Mouse (Mus musculus) liver, embryonic 11.5 days (tissue): ENCODE results near the gene Fkbp15. TPM values are rescaled to one million over a fixed set of nuclear protein-coding genes. Genes with fewer than 3 reads are reported as not detected.

Source experiments
- ATAC-seq: fragments of 200-750 bp; cut with Nextera tagmentation; replicated peaks from 2 replicates; pipeline ENCODE4 v1.8.0; 2017; ENCODE audit warnings: moderate number of reproducible peaks, mild to moderate bottlenecking, moderate TSS enrichment, moderate library complexity; ENCODE audit not compliant: low FRiP score
- DNase-seq: peaks from one replicate; pipeline ENCODE4 v3.0.0-alpha.2; 2017; ENCODE audit warnings: low spot score
- H3K27ac ChIP-seq: fragments of 300-500 bp; sonication (generic); 2 replicates; pipeline ENCODE4 v1.5.1; 2014; ENCODE audit warnings: mild to moderate bottlenecking, low read depth, low read length, control low read depth
- H3K27me3 ChIP-seq: fragments of 300-500 bp; sonication (generic); replicated peaks from 2 replicates; pipeline ENCODE4 v1.6.1; 2014; ENCODE audit warnings: low read length, mixed read lengths; ENCODE audit not compliant: control insufficient read depth, insufficient read depth
- H3K36me3 ChIP-seq: fragments of 300-500 bp; sonication (generic); 2 replicates; pipeline ENCODE4 v1.6.1; 2014; ENCODE audit warnings: mild to moderate bottlenecking, low read length, moderate library complexity, mixed read lengths; ENCODE audit not compliant: control insufficient read depth, insufficient read depth
- H3K4me1 ChIP-seq: fragments of 300-500 bp; sonication (generic); replicated peaks from 2 replicates; pipeline ENCODE4 v1.6.1; 2014; ENCODE audit warnings: low read length, mixed read lengths; ENCODE audit not compliant: control insufficient read depth, insufficient read depth
- H3K4me2 ChIP-seq: fragments of 300-500 bp; sonication (generic); 2 replicates; pipeline ENCODE4 v1.6.1; 2014; ENCODE audit warnings: mild to moderate bottlenecking, control low read depth, moderate library complexity
- H3K4me3 ChIP-seq: fragments of 300-500 bp; sonication (generic); 2 replicates; pipeline ENCODE4 v1.5.1; 2014; ENCODE audit warnings: low read depth, low read length, control low read depth
- H3K9ac ChIP-seq: fragments of 300-500 bp; sonication (generic); 2 replicates; pipeline ENCODE4 v1.6.1; 2014; ENCODE audit warnings: low read depth, low read length, control low read depth
- H3K9me3 ChIP-seq: fragments of 300-500 bp; sonication (generic); 2 replicates; pipeline ENCODE4 v1.6.1; 2016; ENCODE audit warnings: low read length, inconsistent platforms, mixed read lengths; ENCODE audit not compliant: control insufficient read depth
- WGBS: fragments of 180-500 bp; shearing (Covaris S2); extraction: QIAGEN DNeasy Blood & Tissue Kit; methylation state at CpG from one replicate; pipeline ENCODE4 v1.1.7; 2014; 5-methylcytosine and 5-hydroxymethylcytosine counted together
- polyA plus RNA-seq: library from polyadenylated mRNA; unstranded; fragments of >200 nt; fragmentation: Nextera tagmentation; extraction: Ambion mirVana; gene quantifications from 2 replicates; pipeline ENCODE4 v1.2.1, GENCODE M21; 2014

Gene Fkbp15
- polyA plus RNA-seq, 1 experiment from 2014 or later, result 29.9 TPM

DNA sequence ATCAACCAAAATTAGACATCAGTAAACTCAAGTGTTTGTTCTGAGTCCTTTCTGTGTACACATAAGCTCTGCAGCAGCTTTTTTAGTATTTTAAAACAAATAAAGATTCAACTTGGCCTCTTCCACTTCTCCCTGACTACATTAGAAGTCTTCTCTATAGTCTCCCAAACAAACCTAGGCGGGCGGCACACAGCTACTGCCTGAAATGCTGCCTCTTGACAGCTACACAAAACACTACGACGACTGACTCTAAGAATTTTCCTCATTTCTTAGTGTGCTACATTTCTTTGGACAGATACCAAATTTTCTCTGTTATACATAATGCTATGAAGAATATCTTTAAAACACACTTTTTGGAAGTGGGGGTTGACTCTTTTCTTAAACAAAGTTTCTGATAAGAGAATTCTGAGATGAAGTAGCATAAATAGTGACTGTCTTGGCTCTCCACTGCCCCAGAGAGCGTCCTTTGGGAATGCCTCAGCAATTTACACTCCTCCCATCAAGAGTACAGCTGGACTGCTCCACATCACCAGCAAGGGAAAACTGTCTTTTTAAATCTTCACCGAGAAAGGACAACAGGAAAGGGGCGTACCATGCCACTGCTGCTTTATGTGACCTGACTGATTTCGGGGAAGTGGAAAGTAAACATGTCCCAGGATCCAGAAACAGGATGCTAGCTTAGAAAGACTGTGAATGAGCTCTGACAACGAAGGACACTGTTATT, 12.6 kb downstream of the Fkbp15 start:
- H3K4me2 ChIP-seq, result no peak overlapping the region; the same call in 1 of the 2 replicates
- H3K9ac ChIP-seq, result no peak overlapping the region
- no peak for DNase-seq
- H3K27ac ChIP-seq, result peak overlapping the region; percentile 36; the same call in 1 of the 2 replicates
- H3K27me3 ChIP-seq, result no peaks in the 10 kb centered on the region
- 64% methylated on average over 9 of the region's 9 CpGs for WGBS
- H3K4me3 ChIP-seq, result no peak overlapping the region
- ATAC-seq, result peak; percentile 47
- H3K9me3 ChIP-seq, result no peaks in the 10 kb centered on the region
- H3K4me1 ChIP-seq, result peaks cover 3% of the 10 kb centered on the region; the same call in 1 of the 2 replicates
- peaks cover 22% of the 10 kb centered on the region for H3K36me3 ChIP-seq

DNA sequence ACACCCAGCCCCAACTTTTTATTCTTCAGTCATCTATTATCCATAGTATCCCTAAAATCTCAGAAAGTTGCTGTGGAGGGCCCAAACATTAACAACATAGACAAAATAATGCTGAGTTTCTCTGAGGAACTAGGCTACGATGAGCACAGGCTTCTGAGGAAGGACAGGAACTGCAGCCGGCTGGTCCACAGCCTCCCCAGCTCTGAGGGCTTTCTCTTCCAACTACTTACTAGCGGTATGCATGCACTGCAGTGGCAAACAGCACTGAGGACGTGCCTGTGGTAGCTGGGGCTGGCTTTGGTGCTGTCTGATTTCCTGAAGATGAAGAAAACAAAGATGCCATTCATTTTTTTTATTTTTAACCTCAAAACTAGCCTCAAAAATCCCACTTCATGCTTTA, 14.5 kb downstream of the Fkbp15 start:
- H3K4me3 ChIP-seq, result no peak overlapping the region
- H3K36me3 ChIP-seq, result peaks cover 11% of the 10 kb centered on the region
- H3K4me1 ChIP-seq, result peaks cover 3% of the 10 kb centered on the region; the same call in 1 of the 2 replicates
- no peak for DNase-seq
- no peak overlapping the region for H3K9ac ChIP-seq
- no peak for ATAC-seq
- 87% methylated on average over 4 of the region's 4 CpGs for WGBS
- no peaks in the 10 kb centered on the region for H3K9me3 ChIP-seq
- no peak overlapping the region for H3K4me2 ChIP-seq
- no peaks in the 10 kb centered on the region for H3K27me3 ChIP-seq
- H3K27ac ChIP-seq, result no peak overlapping the region

DNA sequence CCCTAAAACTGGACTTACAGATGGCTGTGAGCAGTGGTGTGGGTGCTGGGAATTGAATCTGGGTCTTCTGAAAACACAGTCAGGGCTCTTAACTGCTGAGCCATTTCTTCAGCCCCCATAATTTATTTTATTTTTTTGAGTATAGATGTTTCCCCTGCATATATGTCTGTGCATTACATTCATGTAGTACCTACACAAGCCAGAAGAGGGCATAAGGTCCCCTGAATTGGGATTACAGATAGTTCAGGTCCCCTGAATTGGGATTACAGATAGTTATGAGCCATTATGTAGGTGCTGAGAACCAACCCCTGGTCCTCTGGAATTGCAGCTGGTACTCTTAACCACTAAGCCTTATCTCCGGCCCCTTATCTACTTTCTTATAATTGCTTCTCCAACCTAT, 16.3 kb downstream of the Fkbp15 start:
- 73% methylated on average over 1 of the region's 1 CpGs for WGBS
- Histone ChIP-seq H3K4me3 (no peak overlapping the region), H3K9me3 (no peaks in the 10 kb centered on the region), H3K36me3 (peaks cover 11% of the 10 kb centered on the region), H3K4me2 (no peak overlapping the region), H3K27ac (no peak overlapping the region), H3K4me1 (peaks cover 2% of the 10 kb centered on the region; the same call in 1 of the 2 replicates), H3K27me3 (no peaks in the 10 kb centered on the region), H3K9ac (no peak overlapping the region)
- ATAC-seq (no peak), DNase-seq (no peak)

DNA sequence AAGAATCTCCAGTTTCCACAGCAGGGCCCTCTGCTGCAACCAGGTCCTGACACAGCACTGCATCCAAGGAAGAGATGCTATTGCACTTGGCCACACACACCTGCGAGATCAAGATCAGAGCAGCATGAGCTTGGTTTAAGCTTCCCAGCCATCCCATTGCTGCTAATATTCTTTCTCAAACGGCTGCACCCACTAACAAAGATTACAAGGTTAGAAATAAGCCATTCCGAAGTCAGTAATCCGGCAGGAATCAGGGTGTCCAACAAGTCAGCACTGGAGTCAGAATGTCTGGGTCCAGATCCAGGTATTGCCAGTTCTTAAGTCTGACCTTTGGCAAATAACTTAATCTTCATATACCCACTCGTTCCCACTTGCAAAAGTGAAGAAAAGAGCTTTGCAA, 21.8 kb downstream of the Fkbp15 start:
- no peaks in the 10 kb centered on the region for H3K9me3 ChIP-seq
- H3K9ac ChIP-seq, result no peak overlapping the region
- DNase-seq, result no peak
- ATAC-seq, result no peak
- peaks cover 10% of the 10 kb centered on the region for H3K36me3 ChIP-seq
- H3K27me3 ChIP-seq, result no peaks in the 10 kb centered on the region
- H3K4me3 ChIP-seq, result no peak overlapping the region
- WGBS, result 89% methylated on average over 5 of the region's 5 CpGs
- no peaks in the 10 kb centered on the region for H3K4me1 ChIP-seq
- H3K27ac ChIP-seq, result no peak overlapping the region
- no peak overlapping the region for H3K4me2 ChIP-seq

DNA sequence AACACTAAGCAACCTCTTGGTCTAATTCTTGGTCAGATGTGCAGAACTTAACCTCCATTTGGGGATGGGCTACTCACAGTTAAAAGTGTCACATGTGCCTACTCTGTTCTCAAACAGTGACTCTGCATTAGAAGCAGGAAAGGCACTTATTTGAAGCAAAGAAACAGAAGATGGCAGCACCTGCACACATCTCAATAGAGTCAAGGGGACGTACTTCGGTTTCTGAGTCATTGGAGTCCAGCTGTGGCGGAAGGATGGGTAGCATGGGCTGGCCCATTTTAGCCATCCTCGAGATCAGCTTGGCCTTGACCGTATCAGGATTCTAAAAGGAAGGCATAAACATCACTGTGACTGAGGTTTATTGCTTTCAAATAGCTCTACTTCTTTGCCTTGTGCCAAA, 28.4 kb downstream of the Fkbp15 start:
- no peak for ATAC-seq
- Histone ChIP-seq H3K27ac (no peak overlapping the region), H3K9me3 (no peaks in the 10 kb centered on the region), H3K27me3 (no peaks in the 10 kb centered on the region), H3K9ac (no peak overlapping the region), H3K36me3 (peaks cover 11% of the 10 kb centered on the region; the same call in 1 of the 2 replicates), H3K4me2 (no peak overlapping the region), H3K4me3 (no peak overlapping the region), H3K4me1 (peaks cover 15% of the 10 kb centered on the region)
- WGBS, result 83% methylated on average over 5 of the region's 5 CpGs
- no peak for DNase-seq

DNA sequence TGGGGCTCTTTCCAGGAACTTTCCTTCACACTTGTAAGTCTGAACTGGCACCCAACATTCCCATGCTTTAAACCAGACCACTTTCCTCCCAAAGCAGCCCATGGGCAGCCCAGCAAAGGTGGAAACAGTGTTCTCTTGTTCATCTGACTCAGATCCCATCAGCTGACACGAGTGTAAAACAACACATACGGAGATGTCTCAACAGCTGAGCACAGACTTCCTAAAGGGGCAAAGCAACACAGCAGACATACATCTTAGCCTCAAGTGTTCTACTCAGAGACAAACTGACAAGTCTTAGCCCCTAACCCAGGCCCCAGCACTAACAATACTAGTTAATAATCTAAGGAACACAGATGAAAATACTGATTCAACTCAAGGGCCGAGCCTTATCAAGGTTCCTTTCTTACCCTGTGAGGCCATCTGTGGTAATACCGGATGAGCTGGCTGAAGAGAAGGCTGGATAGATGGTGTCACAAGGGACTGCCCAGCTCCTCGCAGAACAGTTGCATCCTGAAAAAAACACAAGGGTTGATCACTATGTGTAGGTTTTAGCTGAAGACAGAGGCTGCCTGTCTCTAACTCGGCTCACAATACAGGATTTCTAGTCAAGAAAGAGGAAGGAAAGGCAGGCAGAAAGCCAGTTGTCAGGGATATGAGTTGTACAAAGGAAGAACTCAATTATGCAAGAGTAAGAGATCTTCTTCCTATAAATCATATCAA, 31.2 kb downstream of the Fkbp15 start:
- Histone ChIP-seq H3K9ac (no peak overlapping the region), H3K27ac (peak overlapping the region; percentile 17; the same call in 1 of the 2 replicates), H3K4me2 (no peak overlapping the region), H3K4me1 (peaks cover 15% of the 10 kb centered on the region), H3K27me3 (no peaks in the 10 kb centered on the region), H3K36me3 (peaks cover 13% of the 10 kb centered on the region; the same call in 1 of the 2 replicates), H3K4me3 (no peak overlapping the region), H3K9me3 (no peaks in the 10 kb centered on the region)
- WGBS, result 43% methylated on average over 6 of the region's 6 CpGs
- ATAC-seq (peak; percentile 31), DNase-seq (no peak)

DNA sequence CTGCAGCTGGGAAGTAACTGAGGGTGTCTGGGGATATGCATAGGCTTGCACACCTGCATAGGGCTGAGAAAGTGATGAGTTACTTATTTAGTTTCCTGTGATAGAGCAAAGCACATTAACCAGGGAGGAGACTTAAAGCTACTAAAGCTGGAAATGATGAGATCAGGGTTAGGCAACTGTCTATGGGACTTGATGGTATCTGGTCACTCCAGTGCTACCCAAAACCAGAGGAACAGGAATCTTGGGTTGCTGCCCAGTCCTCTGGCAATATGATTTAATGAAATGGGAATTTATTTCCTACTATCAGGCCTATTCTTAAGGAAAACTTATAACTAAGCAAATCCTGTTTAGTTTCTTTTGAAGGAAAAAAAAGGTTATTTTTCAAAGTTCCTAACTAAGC, 34.2 kb downstream of the Fkbp15 start:
- Histone ChIP-seq H3K4me3 (no peak overlapping the region), H3K9ac (no peak overlapping the region), H3K4me1 (peaks cover 15% of the 10 kb centered on the region), H3K9me3 (no peaks in the 10 kb centered on the region), H3K36me3 (peaks cover 29% of the 10 kb centered on the region), H3K4me2 (no peak overlapping the region), H3K27ac (no peak overlapping the region), H3K27me3 (no peaks in the 10 kb centered on the region)
- DNase-seq (no peak), ATAC-seq (no peak)

DNA sequence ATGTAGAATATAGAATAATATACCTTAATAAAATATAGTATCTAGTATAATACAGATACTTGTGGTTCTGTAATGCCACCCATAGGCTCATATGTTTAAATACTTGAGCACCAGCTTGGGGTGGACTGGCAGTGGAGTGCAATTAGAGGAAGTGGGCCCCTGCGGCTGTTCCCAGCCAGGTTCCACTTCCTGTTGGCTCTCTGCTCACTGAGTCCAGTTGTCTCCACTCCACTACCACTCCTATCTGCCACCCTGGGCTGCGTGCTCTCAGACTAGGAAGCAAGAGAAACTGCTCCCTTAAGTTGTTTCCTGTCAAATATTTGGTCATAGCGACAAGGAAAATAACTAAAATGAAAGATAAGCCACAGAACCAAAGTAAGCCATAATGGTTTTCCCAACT, 37.7 kb downstream of the Fkbp15 start:
- Histone ChIP-seq H3K4me3 (no peak overlapping the region), H3K9me3 (no peaks in the 10 kb centered on the region), H3K4me1 (no peaks in the 10 kb centered on the region), H3K4me2 (no peak overlapping the region), H3K36me3 (peaks cover 35% of the 10 kb centered on the region), H3K9ac (no peak overlapping the region), H3K27ac (no peak overlapping the region), H3K27me3 (no peaks in the 10 kb centered on the region)
- WGBS, result 56% methylated on average over 3 of the region's 3 CpGs
- no peak for DNase-seq
- ATAC-seq, result no peak; the same call in 1 of the 2 replicates

DNA sequence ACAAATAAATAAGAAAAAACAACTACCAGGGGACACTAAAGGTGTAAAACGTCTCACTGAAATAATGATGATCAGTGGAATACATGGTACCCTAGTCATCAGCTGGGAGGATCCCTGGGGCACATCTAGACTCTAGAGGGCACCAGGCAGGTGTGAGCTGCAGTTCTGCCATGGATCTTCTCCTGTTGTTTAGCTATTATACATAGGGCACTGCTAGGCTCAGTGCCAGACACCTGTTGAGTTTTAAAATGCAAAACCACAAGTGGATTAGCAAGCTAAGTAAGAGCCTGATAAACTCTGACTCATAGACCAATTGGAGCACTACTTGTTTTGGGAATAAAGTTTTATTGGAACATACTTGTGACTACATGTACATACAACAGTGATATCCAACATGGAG, 42.1 kb downstream of the Fkbp15 start:
- Histone ChIP-seq H3K9ac (no peak overlapping the region), H3K4me1 (no peaks in the 10 kb centered on the region), H3K4me3 (no peak overlapping the region), H3K4me2 (no peak overlapping the region), H3K27me3 (no peaks in the 10 kb centered on the region), H3K36me3 (peaks cover 27% of the 10 kb centered on the region), H3K9me3 (no peaks in the 10 kb centered on the region), H3K27ac (no peak overlapping the region)
- ATAC-seq, result no peak
- no peak for DNase-seq
- 69% methylated on average over 1 of the region's 1 CpGs for WGBS
